Mouse (Mus musculus) gastrocnemius, postnatal 10 days (tissue): ENCODE measurements around the gene Themis. TPM values are rescaled to one million over a fixed set of nuclear protein-coding genes. Genes with fewer than 3 reads are reported as not detected.

Experiments used
- DNase-seq: peaks from one replicate; pipeline ENCODE4 v3.0.0; 2021; ENCODE audit warnings: mixed read lengths
- long read RNA-seq, 2 experiments: library from polyadenylated mRNA; stranded (forward); transcript quantifications; one replicate each; pipeline ENCODE4 v2.0.0; 2021
- total RNA-seq, 2 experiments: library from RNA; stranded (reverse); gene quantifications; 2 replicates each; pipeline ENCODE4 v1.2.3; 2021

Themis gene
- total RNA-seq, result not detected
- long read RNA-seq, experiment 1, result 0 reads
- long read RNA-seq, experiment 2, result 0 reads

DNA sequence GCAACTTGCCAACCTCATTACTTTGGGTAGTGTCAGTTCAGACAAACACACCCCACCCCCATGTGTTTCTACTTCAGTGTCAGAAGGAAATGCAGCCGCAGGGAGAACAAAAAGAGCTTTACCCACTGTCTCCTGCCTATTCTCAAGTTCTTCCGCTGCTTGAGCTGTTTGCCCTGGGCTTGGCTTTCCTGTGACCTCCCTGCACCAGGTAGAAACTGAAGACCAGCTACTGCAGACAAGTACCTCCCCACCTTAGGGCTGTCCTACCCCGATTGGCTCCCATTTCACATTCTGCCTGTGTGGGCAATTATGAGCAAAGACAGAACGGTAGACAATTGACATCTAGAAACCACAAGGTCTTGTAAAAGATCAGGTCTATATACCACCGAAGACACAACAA lies at the start of gene Themis:
Themis (plus strand) TSS at position 100 of the 400 bp plus-strand sequence.
- no peak for DNase-seq

DNA sequence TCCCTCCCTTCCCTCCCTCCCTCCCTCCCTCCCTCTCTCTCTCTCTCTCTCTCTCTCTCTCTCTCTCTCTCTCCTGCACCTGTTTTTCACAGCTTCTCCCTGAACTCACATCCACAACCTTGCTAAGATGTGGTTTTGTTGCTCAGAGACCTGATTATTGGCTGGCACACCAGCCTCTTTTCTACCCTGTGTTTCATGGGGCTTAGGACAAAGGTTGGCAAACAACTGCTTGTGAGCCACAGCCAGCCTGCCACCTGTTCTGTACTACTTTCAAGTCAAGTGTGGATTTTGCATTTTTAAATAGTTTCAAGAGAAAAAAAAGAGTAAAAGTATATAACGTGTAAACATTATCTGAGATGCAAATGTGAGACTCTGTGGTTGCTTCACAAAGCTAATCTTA lies 48.7 kb upstream of the Themis start:
- DNase-seq, result no peak

DNA sequence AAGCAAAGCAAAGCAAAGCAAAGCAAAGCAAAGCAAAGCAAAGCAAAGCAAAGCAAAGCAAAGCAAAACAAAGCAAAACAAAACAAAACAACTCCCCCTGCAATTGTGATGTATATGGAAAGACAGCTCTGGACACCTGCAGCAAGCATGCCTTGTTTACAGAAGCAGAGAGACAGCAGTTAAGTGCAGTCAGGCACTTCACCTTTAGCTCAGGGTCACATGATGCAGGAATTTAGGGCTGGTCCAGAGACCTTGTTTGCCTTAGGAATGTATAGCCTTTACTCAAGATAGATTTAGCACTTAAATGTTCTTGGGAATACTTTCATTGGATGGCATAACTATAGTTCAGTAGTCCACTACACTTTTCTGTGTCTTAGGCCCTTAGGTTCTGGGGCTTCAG lies 32.1 kb upstream of the Themis start:
- no peak for DNase-seq

DNA sequence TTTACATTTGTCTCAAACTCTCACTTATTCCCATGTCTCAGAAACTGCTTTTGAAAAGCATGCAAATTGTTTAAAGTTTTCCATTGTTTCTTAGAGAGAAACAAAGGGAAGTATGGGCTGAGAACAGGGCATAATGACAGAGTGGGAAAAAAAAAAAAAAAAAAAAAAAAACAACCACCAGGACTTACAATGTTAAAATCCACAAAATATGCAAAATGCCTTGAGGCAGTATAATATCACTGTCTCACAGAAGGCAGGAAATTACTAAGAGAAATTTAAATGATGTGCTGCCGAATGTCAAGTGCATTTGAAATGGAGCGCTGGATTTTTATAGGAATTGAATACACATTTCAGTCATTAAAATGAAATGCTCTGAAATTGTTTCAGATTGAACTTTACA lies 26.3 kb upstream of the Themis start:
- no peak for DNase-seq

DNA sequence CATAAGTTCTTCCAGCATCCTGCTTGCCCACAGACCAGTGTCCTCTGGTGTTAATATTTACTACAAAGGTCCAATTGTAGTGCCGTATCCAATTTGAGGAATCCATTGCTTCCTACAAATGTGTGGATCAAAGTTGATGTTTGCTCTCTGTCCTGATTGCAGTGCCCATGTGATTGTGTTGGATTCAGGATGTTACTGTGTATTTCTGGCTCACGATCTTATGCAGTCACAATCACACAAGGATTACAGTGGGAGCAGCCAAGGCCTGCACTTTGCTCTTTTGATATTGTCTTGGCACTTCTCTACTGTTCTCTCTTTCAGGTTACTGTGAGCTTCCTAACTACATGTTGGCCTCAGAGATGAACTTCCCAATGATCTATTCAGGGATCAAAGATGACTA lies 20.3 kb upstream of the Themis start:
- no peak for DNase-seq

DNA sequence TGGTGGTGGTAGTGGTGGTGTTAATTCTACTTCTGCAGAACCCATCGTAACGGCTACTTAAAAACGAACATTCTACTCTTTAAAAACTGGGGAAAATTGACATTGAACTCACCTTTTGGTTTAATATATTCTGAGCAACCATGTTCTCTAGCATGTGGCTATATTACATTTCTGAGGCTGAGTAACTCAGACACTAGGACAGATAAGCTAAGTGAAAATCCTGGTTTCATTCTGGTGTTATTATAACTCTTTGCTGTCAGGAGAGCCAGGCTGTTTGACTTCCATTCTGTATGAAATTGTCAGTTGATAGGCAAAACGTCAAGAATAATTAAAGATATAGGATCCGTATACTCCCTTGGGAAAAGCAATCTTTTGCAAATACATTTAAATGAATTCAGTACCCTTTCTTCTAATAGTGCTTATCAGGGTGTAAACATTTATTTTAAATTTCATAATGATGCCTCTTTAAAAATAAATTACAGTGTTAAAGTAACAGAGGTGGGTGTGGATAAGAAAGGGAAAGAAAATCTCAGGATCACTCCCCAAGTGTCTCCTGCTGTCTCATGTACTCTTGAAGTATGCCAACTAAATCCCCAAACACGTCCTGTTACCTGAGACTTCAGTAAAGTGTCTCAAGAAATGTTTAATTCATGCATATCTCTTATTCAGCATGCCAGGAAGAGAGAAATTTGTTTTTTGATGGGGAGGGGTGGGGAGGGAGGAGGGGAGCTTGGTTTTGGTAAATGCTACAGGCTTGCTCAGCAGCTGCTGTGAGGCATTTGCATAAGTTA lies 18.9 kb upstream of the Themis start:
- no peak for DNase-seq

DNA sequence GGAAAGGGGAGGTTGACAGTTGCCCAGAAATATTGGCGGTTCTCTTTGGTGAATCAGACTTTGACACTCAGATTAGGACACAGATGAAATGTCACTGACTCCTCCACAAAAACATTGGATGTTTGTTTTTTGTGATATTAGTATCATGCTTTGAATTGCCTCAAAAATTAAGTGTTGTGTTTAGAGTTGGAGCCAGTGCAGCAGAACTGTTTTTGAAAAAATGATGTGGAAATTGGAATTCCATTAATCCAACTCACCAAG lies 18.3 kb upstream of the Themis start:
- DNase-seq, result no peak

DNA sequence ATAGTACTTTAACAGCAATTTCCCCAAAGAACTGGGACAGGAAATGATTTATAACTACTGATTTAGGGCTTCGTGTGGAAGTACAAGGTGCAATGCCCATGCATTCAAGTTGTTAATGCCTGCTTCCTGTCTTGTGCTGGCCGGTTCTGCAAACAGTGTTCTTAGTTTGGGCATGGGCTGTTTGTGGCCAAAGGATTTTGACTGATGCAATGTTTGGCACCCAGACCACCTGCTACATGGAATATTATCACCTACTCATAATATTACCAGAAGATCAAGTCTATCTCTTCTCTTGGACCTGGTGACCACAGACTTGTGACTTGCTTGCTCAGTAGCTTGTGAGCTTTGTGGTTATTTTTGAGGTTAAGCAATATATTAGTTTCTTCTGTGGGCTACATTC lies 16.2 kb upstream of the Themis start:
- no peak for DNase-seq

DNA sequence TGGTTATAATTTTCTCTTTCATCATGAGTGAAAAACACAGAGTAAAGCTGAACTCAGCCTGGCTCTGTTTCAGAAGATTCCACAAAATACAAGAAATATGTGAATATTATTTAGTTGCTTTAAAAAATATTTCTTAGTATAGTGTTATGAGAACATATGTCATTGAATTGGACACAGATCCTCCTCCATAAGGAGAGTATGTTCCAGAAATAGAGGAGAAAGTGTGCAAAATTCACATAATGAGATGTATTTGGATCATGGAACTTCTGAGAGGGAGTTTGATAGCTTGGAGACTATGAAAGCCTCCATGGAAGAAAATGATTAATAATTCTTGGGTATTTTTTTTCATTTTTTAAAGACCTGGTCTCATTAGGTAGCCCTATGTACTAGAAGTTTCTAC lies 13.4 kb upstream of the Themis start:
- DNase-seq, result no peak

DNA sequence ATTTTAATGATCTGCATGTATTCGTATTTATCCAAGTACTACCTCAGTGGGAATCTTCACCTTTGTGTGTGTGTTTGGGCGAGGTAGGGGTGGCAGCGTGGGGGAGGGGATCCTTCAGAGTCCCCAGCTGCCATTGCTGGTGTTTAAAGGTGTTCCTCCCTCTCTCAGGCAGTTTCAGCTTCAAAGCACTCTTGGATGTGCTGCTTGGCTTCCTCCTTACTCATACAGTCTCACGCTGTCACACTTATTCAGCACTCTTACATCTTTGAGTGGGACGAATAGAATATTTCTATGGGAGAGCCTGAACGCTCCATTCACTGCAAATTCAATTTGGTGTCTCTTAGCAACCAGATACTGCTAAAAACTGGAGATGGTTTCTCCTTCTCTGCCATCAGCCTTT lies 3.0 kb upstream of the Themis start:
- DNase-seq, result no peak

DNA sequence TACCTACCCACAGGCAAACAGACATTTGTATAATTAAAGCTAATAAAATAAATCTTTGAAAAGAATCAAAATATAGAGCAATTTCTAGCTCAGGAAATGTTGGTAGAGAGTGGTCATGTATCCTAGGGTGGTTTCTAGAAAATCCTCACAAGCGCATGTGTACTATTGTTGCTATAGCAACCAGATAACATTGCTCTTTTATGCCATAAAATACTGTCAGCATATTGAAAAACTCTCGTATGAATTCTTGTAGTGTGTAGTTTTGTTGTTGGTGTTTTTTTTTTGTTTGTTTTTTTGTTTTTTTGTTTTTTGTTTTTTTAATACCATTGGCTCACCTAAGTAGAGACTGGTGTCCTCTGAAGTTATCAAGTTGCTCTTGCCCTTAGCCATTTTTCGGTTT lies 5.8 kb downstream of the Themis start:
- DNase-seq, result no peak

DNA sequence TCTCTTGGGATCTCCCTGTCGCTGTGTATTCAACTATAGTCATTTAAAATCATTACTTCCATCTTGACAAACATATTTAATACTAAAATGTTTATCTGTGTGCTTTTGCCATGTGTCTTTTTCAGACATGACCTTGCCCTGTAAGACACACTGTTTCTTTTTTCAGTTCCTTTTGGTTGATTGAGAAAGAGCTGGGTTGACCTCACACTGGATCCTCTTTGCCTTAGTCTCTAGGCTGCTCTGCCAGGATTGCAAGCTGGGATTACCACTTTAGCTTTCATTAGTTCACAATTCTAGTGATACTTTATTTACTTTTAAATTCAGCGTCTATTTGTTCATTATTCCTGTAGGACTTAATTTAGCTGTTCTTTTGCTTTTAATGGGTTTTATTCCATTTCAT lies 7.2 kb downstream of the Themis start:
- no peak for DNase-seq

DNA sequence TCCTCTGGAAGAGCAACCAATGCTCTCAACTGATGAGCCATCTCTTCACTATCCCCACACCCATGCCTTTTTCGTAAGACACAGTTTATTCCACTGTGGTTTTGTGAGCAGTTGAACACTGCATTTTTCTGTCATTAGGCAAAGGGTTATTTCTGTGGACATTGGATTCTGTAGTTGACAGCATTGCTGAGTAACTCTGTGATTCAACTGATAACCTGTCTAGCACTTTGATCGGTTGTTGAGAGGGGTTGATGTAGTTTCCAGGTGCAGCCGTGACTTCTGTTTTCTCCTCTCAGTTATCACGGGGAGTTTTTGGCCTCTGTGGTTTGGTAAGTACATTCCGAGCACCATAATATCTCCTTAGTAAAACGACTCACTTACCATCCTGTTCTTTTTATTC lies 26.8 kb downstream of the Themis start:
- no peak for DNase-seq

DNA sequence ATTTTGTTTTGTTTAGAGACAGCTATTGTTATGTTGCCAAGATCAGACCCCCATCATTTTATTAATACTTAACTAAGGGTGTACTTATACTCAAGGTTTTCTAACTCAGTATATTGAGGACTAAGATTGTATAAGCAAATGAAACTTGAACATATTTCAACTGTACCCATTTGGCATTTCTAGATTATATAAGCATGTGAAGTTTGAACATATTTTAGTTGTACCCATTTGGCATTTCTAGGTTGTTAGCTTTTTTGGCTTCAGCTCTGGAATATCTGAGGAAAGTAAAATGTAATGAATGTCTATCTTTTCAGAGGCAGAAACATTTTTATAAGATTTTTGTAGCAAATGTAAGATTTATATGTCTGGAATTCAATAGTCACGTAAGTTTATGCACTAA lies 27.9 kb downstream of the Themis start:
- DNase-seq, result no peak

DNA sequence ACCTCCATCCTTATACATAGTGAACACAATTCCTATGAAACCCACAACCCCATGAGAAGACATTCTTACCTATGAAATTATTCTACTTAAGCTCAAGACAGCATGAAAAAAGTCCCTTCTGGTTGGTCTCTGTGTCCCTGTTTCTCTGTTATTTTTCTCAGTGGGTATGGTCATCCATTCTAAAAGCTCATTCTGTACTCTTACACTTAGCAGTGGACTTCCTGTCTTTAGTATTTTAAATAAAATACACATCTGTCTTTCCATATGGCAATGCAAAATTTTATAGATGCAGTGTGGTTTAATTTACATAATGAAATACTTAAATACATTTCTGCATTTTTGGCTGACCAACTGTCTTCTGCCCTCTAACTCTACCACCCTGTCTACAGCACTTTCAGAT lies 30.0 kb downstream of the Themis start:
- DNase-seq, result no peak

DNA sequence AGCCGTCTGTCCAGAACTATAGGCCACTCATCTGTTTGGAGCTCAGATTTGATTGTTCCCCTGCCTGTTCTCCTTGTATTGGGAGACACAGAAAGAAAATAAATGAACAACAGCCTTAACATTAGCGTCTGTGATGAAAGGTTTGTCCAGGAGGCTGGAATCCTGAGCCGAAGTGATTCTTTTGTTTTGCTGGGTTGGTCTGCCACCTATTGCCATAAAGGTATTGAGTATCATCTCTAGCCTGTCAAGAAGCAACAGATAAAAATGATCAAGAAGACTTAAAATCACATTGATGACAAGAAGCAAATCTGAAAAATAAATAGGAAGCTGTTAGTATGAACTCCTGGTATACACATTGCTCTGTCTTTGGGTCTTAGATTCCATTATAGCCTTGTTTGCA lies 53.7 kb downstream of the Themis start:
- DNase-seq, result no peak

DNA sequence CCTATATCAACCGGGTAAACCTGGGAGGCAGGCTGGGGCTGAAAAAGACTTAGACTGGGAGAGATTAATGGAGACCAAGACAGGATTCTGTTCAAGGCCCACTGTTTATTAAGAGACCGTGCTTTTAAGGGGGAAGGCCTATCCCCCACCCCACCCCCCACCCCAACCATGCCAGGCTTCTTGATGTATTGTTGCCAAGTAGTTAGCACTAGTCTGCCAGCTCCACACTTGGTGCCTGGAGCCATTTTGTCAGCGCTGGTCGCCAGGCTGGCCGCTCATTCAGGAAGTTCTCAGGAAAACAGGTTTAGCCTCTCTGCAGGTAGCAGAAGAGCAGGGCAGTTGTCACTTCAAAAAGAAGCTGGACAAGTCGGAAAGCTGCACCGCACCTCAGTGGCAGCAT lies 55.1 kb downstream of the Themis start:
- DNase-seq, result no peak

DNA sequence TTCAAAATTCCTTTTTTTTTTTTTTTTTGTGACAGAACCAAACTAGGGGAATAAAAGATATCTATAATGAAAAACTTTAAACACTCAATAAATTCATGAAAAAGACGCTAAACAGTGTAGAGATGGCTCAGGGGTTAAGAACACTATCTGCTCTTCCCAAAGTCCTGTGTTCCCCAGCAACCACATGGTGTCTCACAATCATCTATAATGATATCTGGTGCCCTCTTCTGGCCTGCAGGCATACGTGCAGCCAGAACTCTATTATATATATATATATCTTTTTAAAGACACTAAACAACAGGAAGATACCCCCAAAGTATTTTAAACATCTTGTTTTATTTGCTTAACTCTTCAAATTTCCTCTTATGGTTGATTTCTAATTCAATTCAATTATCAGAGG lies 62.0 kb downstream of the Themis start:
- no peak for DNase-seq

DNA sequence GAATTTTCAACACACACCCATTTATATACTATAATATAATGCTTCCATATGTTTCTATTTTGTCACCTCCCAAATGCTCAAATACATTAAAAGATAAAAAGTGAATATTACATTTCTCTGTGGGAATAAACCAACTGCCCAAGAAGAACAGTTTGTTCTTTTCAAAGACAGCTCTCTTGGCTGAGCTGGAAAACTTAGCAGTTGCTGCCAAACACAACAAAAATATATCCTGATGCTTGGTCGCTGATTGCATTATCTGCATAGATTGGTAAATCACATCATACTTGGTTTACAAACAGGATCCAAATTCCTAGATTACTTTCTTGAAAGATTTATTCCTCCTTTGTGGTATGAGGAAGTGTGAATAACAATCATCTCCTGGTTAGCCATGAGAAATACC lies 69.8 kb downstream of the Themis start:
- no peak for DNase-seq

DNA sequence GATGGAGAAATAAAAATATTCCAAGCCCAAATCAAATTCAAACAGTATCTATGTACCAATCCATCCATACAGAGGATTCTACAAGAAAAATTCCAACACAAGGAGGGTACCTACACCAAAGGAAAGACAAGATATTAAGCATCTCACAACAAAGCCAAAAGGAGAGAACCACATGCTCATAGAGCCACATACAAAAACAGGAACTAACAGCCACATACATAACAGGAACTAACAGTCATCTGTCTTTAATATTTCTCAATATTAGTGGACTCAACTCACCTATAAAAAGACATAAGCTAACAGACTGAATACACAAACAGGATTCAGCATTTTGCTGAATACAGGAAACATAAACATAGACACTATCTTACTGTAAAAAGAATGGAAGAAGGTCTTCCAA lies 78.3 kb downstream of the Themis start:
- no peak for DNase-seq

DNA sequence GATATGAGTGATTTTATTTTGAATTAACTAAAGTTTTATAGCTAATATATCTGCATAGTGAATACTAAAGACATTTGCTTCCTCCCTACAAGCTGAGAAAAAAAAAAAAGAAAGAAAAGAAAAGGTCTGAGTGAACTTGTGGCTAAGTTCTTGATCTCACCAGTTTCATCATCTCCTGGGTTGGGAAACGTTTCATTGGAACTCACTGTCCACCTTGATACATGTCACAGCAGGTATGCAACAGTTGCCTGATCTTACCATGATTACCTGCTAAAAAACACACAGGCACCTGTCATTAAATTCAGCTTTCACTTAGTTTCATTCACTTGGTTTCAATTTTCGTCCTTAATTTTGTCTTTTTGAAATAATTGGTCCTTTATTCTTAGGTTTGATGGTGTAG lies 85.2 kb downstream of the Themis start:
- no peak for DNase-seq

DNA sequence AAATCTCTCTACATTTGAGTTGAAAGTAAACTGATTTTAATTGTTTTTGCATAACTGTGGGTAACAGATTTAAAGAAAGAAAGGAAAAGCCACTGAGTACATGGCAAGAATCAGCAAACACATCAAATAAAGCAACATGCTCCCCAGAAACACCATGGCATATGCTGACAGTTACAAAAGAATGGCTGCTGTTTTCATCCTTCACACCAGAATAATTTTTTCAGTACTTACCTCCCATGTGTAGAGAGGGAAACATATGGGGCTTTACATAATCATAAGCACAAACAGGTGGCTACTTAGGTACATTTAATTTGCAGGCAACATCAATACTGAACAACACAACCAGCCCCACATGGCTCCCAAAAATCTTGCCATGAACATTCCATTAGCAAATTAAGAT lies 86.8 kb downstream of the Themis start:
- DNase-seq, result no peak

DNA sequence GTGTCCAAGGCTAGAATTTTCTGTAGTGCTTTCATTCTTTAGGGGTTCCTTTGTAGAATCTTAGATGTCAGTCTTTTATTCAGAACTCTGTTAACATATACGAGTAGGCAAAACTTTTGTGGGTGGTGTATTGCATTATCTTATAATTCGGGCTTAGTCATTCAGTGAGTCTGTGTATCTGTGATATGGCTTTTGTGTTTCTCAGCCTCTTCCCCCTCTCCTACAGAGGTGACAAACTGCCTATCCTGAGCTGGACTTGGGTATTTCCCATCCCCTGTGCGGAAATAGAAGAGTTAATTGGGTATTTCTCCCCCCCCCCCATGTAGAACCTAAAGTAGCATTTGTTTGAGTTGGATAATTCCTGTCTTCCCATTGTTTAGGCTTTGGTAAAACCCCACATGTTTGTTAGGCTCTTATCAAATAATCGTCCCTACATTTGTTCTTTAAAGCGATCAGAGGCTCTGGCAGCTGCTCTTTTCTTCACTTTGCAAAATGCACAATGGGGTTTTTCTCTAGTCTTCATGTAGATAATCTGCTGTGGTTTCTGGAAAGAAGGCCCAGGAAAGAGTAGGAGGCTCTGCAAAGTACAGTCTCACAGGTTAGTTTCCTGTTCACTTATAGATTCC lies 108.7 kb downstream of the Themis start:
- no peak for DNase-seq

DNA sequence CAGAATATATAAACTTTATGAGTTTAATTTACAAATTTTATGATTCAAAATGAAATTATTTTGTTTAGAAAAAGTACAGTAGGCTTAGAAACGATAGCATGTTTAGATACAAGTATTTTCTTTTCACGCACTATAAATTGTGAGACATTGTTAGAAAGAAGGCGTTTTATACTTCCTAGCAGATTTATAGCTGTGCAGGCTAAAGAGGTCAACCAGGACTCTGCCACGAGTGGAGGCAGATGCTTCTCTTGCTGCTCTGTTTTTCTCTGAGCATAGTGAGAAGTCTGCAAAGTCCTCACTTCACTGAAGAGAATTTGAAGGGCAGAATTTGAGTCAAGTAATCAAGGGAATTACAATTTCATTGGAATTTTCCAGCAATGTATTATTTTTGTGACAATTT lies 131.3 kb downstream of the Themis start:
- no peak for DNase-seq

DNA sequence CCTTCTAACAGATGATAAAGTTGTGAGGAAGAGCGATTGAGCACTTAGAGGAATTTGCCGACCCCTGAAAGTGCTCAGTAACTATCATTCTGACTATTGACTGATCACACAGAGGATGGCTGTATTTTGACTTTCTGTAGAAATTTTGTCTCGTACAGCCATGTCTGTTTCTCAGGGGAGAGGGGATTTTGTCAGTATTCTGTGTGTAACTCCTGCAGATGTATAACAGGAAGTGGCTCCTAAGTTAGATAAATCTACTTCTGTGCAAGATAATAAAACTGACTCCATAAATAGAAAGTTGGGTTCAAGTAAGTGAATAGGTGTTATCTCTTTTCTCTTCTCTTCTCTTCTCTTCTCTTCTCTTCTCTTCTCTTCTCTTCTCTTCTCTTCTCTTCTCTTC lies 137.0 kb downstream of the Themis start:
- DNase-seq, result no peak
